Mouse (Mus musculus) adrenal gland, adult (tissue): Measurements from ENCODE around the gene Rab26.
A peak's percentile ranks its signal among the peaks of the same experiment; 100 is the strongest.

Experiments
- DNase-seq, 2 experiments: peaks; one replicate each; pipeline ENCODE4 v3.0.0; 2022 to 2023; ENCODE audit warnings: low spot score in 1 of 2; ENCODE audit not compliant: inconsistent age in 2 of 2

The Rab26 gene

GRCm38 (mm10) chr17:24481027-24481815, 52.8 kb downstream of the Rab26 start:
- peak in 1 of 2 experiments; percentile 76 for DNase-seq

- peak in 1 of 2 experiments; percentile 67 for DNase-seq
Measured at GRCm38 (mm10) chr17:24480201-24480826, 53.7 kb downstream of the Rab26 start.

- DNase-seq: no peak
Measured at GRCm38 (mm10) chr17:24479431-24479830, 54.6 kb downstream of the Rab26 start.

- DNase-seq: peak; percentile 98 to 100
Measured at GRCm38 (mm10) chr17:24478663-24479380, 55.2 kb downstream of the Rab26 start, which contains the start of gene Mlst8. Mlst8 (minus strand) TSS chr17:24479078.

GRCm38 (mm10) chr17:24477985-24478600, 55.9 kb downstream of the Rab26 start:
- DNase-seq: peak in 1 of 2 experiments; percentile 63
